Mouse (Mus musculus) erythroblast, embryonic 14.5 days (primary cell): ENCODE data around the gene Otos.

ENCODE experiments used
- GATA1 ChIP-seq: IDR thresholded peaks from 2 replicates; pipeline ENCODE4 v1.6.1; 2012; ENCODE audit warnings: low read length, inconsistent platforms, mixed read lengths
- TAL1 ChIP-seq: IDR thresholded peaks from 3 replicates; pipeline ENCODE4 v1.6.1; 2012; ENCODE audit warnings: low read length, inconsistent platforms, mixed read lengths

- TF ChIP-seq GATA1 (no peak), TAL1 (no peak)
Observed at GRCm38 (mm10) chr1:92671326-92671725, 22.7 kb upstream of the Otos start.
